Mouse (Mus musculus) brain, embryonic 14.5 days (tissue): ENCODE measurements around the gene Fam185a.

Experiments
- CTCF ChIP-seq: fragments of 200-500 bp; IDR thresholded peaks from 2 replicates; pipeline ENCODE4 v1.5.1; 2012; ENCODE audit warnings: inconsistent platforms, mild to moderate bottlenecking, moderate library complexity, borderline replicate concordance; ENCODE audit not compliant: insufficient read depth, insufficient read length; ENCODE audit errors: extremely low read depth
- POLR2A ChIP-seq: fragments of 200-500 bp; IDR thresholded peaks from 2 replicates; pipeline ENCODE4 v1.6.1; 2012; ENCODE audit warnings: mild to moderate bottlenecking, inconsistent platforms, borderline replicate concordance; ENCODE audit not compliant: poor library complexity, insufficient read depth, insufficient read length, severe bottlenecking; ENCODE audit errors: extremely low read depth

DNA sequence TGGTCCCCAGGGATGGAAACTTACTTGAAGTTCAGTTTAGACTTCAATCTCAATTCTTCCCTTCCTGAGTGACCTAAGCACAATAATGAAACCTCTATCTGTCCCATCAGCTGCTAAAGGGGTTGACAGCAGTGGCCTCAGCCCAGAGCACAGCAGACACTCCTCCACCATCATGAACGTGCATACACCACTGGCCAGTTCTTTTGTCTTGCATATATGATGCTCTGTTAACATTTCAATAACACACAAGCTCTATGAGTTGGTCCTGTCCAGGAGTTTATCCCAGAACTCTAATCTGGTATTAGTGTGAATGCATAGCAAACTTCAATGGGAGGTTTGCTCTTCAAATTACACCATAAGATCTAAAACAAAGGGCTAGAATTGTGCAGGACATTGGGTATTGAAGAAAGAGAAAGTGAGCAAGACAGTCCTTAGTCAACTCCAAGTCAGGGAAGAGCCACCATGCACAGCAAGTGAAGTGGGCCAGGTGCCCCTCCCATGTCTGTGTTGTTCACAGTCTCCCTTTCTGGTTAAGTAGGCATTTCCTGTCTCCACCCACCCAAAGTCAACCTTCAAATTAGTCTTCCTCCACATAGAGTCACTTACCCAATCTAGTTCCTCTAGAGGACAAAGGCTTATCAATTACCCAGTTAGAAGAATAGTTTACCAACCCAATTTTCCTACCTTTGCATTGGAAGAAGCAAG is 10.5 kb upstream of the Fam185a start:
- TF ChIP-seq CTCF (no peak), POLR2A (no peak)
